Mouse (Mus musculus) heart, embryonic 12.5 days (tissue): ENCODE measurements around the gene Rps6ka1. TPM values are rescaled to one million over a fixed set of nuclear protein-coding genes. Genes with fewer than 3 reads are reported as not detected.
"Not testable (repeated sequence)": the region's sequence is repeated elsewhere in the genome, so short reads cannot be mapped to it uniquely, and the experiment has no call there.

ENCODE experiments used
- ATAC-seq: fragments of 200-750 bp; cut with Nextera tagmentation; 2 replicates; pipeline ENCODE4 v1.8.0; 2017; ENCODE audit warnings: moderate TSS enrichment, moderate library complexity; ENCODE audit not compliant: insufficient number of reproducible peaks, low FRiP score
- H3K27ac ChIP-seq: fragments of 300-500 bp; sonication (generic); 2 replicates; pipeline ENCODE4 v1.5.1; 2016; ENCODE audit warnings: mild to moderate bottlenecking, moderate library complexity; ENCODE audit not compliant: poor library complexity, severe bottlenecking
- H3K27me3 ChIP-seq: fragments of 300-500 bp; sonication (generic); replicated peaks from 2 replicates; pipeline ENCODE4 v1.6.1; 2016; ENCODE audit warnings: mild to moderate bottlenecking, moderate library complexity
- H3K36me3 ChIP-seq: fragments of 300-500 bp; sonication (generic); 2 replicates; pipeline ENCODE4 v1.6.1; 2016; ENCODE audit warnings: mild to moderate bottlenecking, moderate library complexity
- H3K4me1 ChIP-seq: fragments of 300-500 bp; sonication (generic); replicated peaks from 2 replicates; pipeline ENCODE4 v1.6.1; 2016; ENCODE audit warnings: mild to moderate bottlenecking
- H3K4me2 ChIP-seq: fragments of 300-500 bp; sonication (generic); 2 replicates; pipeline ENCODE4 v1.6.1; 2016; ENCODE audit warnings: mild to moderate bottlenecking, moderate library complexity
- H3K4me3 ChIP-seq: fragments of 300-500 bp; sonication (generic); 2 replicates; pipeline ENCODE4 v1.5.1; 2016; ENCODE audit warnings: mild to moderate bottlenecking
- H3K9ac ChIP-seq: fragments of 300-500 bp; sonication (generic); 2 replicates; pipeline ENCODE4 v1.6.1; 2016; ENCODE audit warnings: mild to moderate bottlenecking, moderate library complexity
- H3K9me3 ChIP-seq: fragments of 300-500 bp; sonication (generic); replicated peaks from 2 replicates; pipeline ENCODE4 v1.6.1; 2016; ENCODE audit warnings: mild to moderate bottlenecking, moderate library complexity
- WGBS: fragments of 180-500 bp; shearing (Covaris S2); methylation state at CpG from one replicate; pipeline ENCODE4 v1.1.7; 2016; 5-methylcytosine and 5-hydroxymethylcytosine counted together
- polyA plus RNA-seq: library from polyadenylated mRNA; unstranded; fragments of >200 nt; fragmentation: Nextera tagmentation; extraction: Ambion mirVana; gene quantifications from 2 replicates; pipeline ENCODE4 v1.2.1, GENCODE M21; 2016

The Rps6ka1 gene
- polyA plus RNA-seq, 1 experiment from 2014 or later, result 21.7 TPM

DNA sequence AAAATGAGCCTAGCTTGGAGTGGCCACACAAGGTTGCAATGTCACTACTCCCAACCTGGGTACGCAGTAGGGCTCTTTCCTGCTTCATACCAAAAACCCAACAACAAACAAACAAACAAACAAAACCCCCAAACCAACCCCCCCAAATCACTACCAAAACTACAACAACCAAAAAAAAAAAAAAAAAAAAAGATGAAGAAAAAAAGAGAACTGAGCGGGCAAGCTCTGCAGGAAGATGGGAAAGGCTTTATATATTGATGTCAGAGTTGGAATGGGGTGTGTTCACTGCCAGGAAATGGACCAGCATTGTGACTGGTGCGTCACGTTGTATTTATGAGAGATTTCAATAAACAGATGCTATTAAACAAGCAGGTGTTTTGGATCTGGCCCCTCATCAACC, 33.0 kb downstream of the Rps6ka1 start:
- no peaks in the 10 kb centered on the region for H3K4me1 ChIP-seq
- no peaks in the 10 kb centered on the region for H3K27me3 ChIP-seq
- no peaks in the 10 kb centered on the region for H3K9me3 ChIP-seq
- H3K9ac ChIP-seq, result no peak overlapping the region
- ATAC-seq, result no peak
- H3K36me3 ChIP-seq, result peaks cover 30% of the 10 kb centered on the region
- no peak overlapping the region for H3K27ac ChIP-seq
- H3K4me3 ChIP-seq, result no peak overlapping the region
- H3K4me2 ChIP-seq, result no peak overlapping the region
- WGBS, result 86% methylated on average over 4 of the region's 4 CpGs

DNA sequence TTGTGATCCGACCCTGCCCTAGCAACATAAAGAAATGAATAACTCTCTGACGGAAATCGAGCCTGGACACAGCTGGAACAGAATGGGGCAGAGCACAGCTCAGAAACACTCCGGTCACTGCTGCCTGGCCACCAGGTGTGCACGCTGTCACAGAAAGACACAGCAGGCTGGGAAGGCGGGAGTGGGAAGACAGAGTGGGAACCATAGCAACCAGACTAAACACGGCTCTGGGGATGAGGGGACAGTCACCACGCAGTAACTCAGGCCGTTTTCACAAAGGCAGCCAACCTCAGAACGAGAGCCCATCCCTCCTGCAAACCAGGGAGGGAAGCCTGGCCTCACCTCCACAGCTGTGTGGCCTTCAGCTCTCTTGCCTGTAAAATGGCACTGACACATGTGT, 34.0 kb downstream of the Rps6ka1 start:
- WGBS, result 64% methylated on average over 10 of the region's 10 CpGs
- no peaks in the 10 kb centered on the region for H3K9me3 ChIP-seq

DNA sequence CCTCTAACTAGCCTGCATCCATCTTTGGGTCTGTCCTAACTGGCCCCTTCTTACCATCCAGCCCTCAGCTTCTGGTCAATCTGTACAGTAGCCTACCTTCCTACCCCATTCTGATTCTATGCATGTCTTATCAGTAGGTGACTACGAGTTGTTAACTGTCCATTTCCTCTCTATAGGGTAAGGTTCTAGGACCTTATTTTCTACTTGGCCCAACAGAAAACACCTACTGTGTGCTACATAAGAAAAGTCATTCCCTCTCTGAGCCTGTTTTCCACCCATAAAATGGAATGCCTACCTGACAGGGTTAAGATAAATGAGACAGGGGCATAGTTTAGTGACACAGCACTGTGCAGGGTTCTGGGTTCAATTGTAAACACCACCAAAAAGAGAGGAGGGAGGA, 41.0 kb downstream of the Rps6ka1 start:
- no peak for ATAC-seq
- 65% methylated on average over 1 of the region's 1 CpGs for WGBS
- H3K4me3 ChIP-seq, result no peak overlapping the region
- H3K9ac ChIP-seq, result no peak overlapping the region
- H3K4me1 ChIP-seq, result no peaks in the 10 kb centered on the region
- no peak overlapping the region for H3K27ac ChIP-seq
- H3K27me3 ChIP-seq, result no peaks in the 10 kb centered on the region
- no peaks in the 10 kb centered on the region for H3K9me3 ChIP-seq
- no peak overlapping the region for H3K4me2 ChIP-seq
- H3K36me3 ChIP-seq, result peaks cover 28% of the 10 kb centered on the region

More for the DNA sequence above, 34.0 kb downstream of the Rps6ka1 start:
- Histone ChIP-seq H3K9ac (no peak overlapping the region), H3K27me3 (no peaks in the 10 kb centered on the region), H3K36me3 (peaks cover 22% of the 10 kb centered on the region), H3K4me1 (no peaks in the 10 kb centered on the region), H3K4me2 (no peak overlapping the region), H3K27ac (no peak overlapping the region), H3K4me3 (no peak overlapping the region)
- no peak for ATAC-seq

DNA sequence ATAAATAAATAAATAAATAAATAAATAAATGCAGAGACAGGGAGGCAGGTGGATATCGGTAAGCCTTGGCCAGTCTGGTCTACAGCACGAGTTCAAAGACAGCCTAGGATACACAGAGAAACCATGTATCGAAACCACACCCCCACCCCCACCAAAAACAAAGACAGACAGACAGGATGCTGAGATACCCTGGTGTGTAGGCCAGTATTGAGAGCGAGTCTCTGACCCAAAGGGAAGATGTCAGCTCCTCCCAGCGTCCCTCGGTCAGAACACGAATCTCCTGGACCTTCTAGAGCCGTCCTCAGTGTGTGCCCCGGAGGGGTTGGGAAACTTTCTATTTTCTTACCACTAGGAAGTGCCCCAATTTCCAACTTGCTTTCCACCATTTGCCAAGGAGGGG, 42.5 kb downstream of the Rps6ka1 start:
- Histone ChIP-seq H3K27ac (no peak overlapping the region), H3K9me3 (no peaks in the 10 kb centered on the region), H3K36me3 (peaks cover 15% of the 10 kb centered on the region), H3K27me3 (no peaks in the 10 kb centered on the region), H3K4me3 (no peak overlapping the region), H3K4me1 (0 out of 2 replicates have a peak, but pooled peaks cover 5% of the 10 kb centered on the region), H3K9ac (no peak overlapping the region), H3K4me2 (no peak overlapping the region)
- no peak for ATAC-seq
- 86% methylated on average over 9 of the region's 9 CpGs for WGBS

GRCm38 (mm10) chr4:133844209-133844841, 43.3 kb downstream of the Rps6ka1 start:
- Histone ChIP-seq H3K4me2 (no peak overlapping the region), H3K27ac (no peak overlapping the region), H3K9me3 (no peaks in the 10 kb centered on the region), H3K36me3 (peaks cover 15% of the 10 kb centered on the region), H3K9ac (no peak overlapping the region), H3K27me3 (no peaks in the 10 kb centered on the region), H3K4me3 (no peak overlapping the region), H3K4me1 (0 out of 2 replicates have a peak, but pooled peaks cover 5% of the 10 kb centered on the region)
- no peak for ATAC-seq
- WGBS, result 71% methylated on average over 14 of the region's 14 CpGs

GRCm38 (mm10) chr4:133842992-133843737, 44.4 kb downstream of the Rps6ka1 start:
- H3K4me3 ChIP-seq, result no peak overlapping the region
- H3K36me3 ChIP-seq, result peaks cover 12% of the 10 kb centered on the region
- no peak overlapping the region for H3K9ac ChIP-seq
- no peak overlapping the region for H3K27ac ChIP-seq
- H3K4me2 ChIP-seq, result no peak overlapping the region
- H3K27me3 ChIP-seq, result no peaks in the 10 kb centered on the region
- H3K9me3 ChIP-seq, result no peaks in the 10 kb centered on the region
- 0 out of 2 replicates have a peak, but pooled peaks cover 5% of the 10 kb centered on the region for H3K4me1 ChIP-seq
- WGBS, result 87% methylated on average over 9 of the region's 10 CpGs
- ATAC-seq, result no peak

DNA sequence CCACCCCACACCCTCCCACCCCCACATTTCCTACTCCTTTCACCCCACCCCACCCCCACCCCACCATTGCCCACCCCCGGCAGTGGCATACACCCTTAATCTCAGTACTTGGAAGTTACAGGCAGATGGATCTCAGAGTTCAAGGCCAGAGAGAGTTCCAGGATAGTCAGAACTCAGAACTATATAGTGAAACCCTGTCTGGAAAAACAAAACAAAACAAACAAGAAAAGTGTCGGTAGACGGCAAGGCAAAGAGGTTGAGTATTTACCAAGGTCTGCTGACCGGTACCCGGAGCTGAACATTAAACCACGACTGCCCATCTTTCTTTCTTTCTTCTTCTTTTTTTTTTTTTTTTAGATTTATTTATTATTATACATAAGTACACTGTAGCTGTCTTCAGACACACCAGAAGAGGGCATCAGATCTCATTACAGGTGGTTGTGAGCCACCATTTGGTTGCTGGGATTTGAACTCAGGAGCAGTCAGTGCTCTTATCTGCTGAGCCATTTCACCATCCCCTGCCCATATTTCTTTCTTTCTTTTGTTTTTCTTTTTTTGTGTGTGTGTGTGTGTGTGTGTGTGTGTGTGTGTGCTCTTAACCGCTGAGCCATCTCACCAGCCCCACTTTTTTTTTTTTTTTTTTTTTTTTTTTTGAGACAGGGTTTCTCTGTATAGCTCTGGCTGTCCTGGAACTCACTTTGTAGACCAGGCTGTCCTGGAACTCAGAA, 45.7 kb downstream of the Rps6ka1 start:
- not testable (repeated sequence) for H3K9me3 ChIP-seq, H3K4me1 ChIP-seq, H3K27ac ChIP-seq, ATAC-seq, H3K4me2 ChIP-seq, H3K27me3 ChIP-seq, H3K4me3 ChIP-seq, H3K9ac ChIP-seq, H3K36me3 ChIP-seq
- 81% methylated on average over 6 of the region's 7 CpGs for WGBS

- H3K4me2 ChIP-seq, result no peak overlapping the region
These were observed 46.6 kb downstream of the Rps6ka1 start for GRCm38 (mm10) chr4:133841035-133841434.

DNA sequence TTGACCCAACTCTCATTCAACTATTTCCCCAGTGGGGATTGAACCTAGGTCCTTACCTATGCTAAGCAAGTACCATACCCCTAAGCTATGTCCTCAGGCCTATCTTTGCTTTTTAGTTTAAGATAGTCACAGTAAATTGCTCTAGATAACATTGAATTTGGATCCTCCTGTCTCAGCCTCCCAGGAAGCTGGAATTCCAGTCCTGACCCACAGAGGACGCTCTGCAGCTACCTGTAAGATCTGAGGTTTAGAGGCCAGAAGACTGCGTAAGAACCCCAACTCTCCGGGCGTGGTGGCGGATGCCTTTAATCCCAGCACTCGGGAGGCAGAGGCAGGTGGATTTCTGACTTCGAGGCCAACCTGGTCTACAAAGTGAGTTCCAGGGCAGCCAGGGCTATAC, 47.1 kb downstream of the Rps6ka1 start:
- WGBS, result 85% methylated on average over 7 of the region's 7 CpGs
- Histone ChIP-seq H3K4me2 (no peak overlapping the region), H3K27me3 (no peaks in the 10 kb centered on the region), H3K27ac (no peak overlapping the region), H3K4me3 (no peak overlapping the region), H3K4me1 (0 out of 2 replicates have a peak, but pooled peaks cover 5% of the 10 kb centered on the region), H3K9me3 (no peaks in the 10 kb centered on the region), H3K36me3 (no peaks in the 10 kb centered on the region), H3K9ac (no peak overlapping the region)
- ATAC-seq, result no peak

More at GRCm38 (mm10) chr4:133841035-133841434, 46.6 kb downstream of the Rps6ka1 start:
- H3K9me3 ChIP-seq, result no peaks in the 10 kb centered on the region
- no peak overlapping the region for H3K9ac ChIP-seq
- H3K27me3 ChIP-seq, result no peaks in the 10 kb centered on the region
- H3K27ac ChIP-seq, result no peak overlapping the region
- WGBS, result 26% methylated on average over 9 of the region's 9 CpGs
- ATAC-seq, result no peak
- H3K4me1 ChIP-seq, result 0 out of 2 replicates have a peak, but pooled peaks cover 5% of the 10 kb centered on the region
- no peak overlapping the region for H3K4me3 ChIP-seq
- no peaks in the 10 kb centered on the region for H3K36me3 ChIP-seq

DNA sequence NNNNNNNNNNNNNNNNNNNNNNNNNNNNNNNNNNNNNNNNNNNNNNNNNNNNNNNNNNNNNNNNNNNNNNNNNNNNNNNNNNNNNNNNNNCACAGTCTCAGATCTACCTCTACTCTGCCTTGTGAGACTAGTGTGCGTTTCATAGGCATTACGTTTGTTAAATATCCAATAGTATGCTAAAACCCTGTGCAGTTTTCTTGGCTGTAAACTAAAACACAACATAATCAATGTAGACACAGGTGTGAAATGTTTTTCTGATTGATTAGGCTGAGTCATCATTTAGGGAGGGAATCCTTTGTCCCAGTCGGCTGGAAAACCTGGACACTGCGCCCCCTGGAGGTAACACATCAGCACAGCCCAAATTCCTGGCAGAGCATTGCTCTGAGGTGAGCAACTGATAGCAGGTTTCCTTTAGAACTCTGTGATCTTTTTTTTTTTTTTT, 48.2 kb downstream of the Rps6ka1 start:
- Histone ChIP-seq H3K4me3 (no peak overlapping the region), H3K4me1 (0 out of 2 replicates have a peak, but pooled peaks cover 5% of the 10 kb centered on the region), H3K27me3 (no peaks in the 10 kb centered on the region), H3K4me2 (no peak overlapping the region), H3K36me3 (no peaks in the 10 kb centered on the region), H3K27ac (no peak overlapping the region), H3K9me3 (no peaks in the 10 kb centered on the region), H3K9ac (no peak overlapping the region)
- WGBS, result 71% methylated on average over 4 of the region's 4 CpGs
- ATAC-seq, result no peak

DNA sequence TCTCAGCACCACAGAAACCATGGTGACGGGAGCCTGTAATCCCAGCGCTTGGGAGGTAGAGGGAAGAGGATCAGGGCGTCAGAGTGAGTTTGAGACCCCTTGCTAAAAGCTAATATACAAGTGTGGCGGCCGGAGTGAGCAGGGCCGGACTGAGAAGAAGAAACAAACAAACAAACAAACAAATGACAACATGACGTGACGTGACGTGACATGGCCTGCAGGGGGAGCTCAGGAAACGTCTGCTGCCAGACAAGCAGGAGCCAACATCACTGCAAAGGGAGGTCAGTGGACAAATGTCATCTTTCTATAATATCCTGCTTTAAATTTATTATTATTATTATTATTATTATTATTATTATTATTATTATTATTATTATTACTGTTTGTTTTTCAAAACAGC, 51.0 kb downstream of the Rps6ka1 start:
- H3K4me2 ChIP-seq, result no peak overlapping the region
- no peak overlapping the region for H3K4me3 ChIP-seq
- H3K4me1 ChIP-seq, result peaks cover 10% of the 10 kb centered on the region; the same call in 1 of the 2 replicates
- no peaks in the 10 kb centered on the region for H3K27me3 ChIP-seq
- ATAC-seq, result no peak
- WGBS, result 55% methylated on average over 10 of the region's 10 CpGs
- no peaks in the 10 kb centered on the region for H3K9me3 ChIP-seq
- no peak overlapping the region for H3K27ac ChIP-seq
- H3K36me3 ChIP-seq, result no peaks in the 10 kb centered on the region
- H3K9ac ChIP-seq, result no peak overlapping the region
